Mouse (Mus musculus): ENCODE data around the gene Palld. TPM values are rescaled to one million over a fixed set of nuclear protein-coding genes. Genes with fewer than 3 reads are reported as not detected.

The Palld gene
- polyA plus RNA-seq, 1 experiment from 2014 or later = 95.3 TPM

DNA sequence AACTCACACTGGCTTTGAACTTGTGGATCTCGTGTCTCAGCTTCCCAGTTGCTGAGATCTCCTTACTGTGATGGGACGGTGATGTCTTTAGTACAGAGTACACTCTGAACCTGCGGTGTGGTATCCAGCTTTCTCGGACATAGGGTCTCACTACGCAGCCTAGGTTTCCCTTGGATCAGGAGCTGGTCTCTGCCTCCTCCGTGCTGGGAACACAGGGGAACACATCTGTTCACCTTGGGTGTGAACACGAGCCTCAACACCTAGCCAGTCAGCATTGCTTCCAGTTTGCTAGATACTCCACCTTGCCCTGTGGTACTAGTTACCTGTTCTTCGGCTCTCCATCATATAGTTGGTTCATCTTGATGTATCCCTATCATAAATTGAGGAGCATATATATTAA lies 413.9 kb downstream of the Palld start:
- H3K27ac ChIP-seq = no peak overlapping the region
- 88% methylated on average over 8 of the region's 8 CpGs for WGBS
- peaks cover 6% of the 10 kb centered on the region; the same call in 1 of the 2 replicates for H3K4me1 ChIP-seq (replicated peaks)
- no peaks in the 10 kb centered on the region for H3K9me3 ChIP-seq
- H3K27me3 ChIP-seq = no peaks in the 10 kb centered on the region
- peak overlapping the region; percentile 61 for H3K4me3 ChIP-seq (replicated peaks)
- H3K4me2 ChIP-seq = peak overlapping the region; percentile 69
- no peak overlapping the region for H3K9ac ChIP-seq (replicated peaks)
- ATAC-seq (ENCODE audit: insufficient number of reproducible peaks, insufficient read depth, low FRiP score, low TSS enrichment, low read depth) = no peak
- H3K36me3 ChIP-seq = peaks cover 12% of the 10 kb centered on the region; the same call in 1 of the 2 replicates

DNA sequence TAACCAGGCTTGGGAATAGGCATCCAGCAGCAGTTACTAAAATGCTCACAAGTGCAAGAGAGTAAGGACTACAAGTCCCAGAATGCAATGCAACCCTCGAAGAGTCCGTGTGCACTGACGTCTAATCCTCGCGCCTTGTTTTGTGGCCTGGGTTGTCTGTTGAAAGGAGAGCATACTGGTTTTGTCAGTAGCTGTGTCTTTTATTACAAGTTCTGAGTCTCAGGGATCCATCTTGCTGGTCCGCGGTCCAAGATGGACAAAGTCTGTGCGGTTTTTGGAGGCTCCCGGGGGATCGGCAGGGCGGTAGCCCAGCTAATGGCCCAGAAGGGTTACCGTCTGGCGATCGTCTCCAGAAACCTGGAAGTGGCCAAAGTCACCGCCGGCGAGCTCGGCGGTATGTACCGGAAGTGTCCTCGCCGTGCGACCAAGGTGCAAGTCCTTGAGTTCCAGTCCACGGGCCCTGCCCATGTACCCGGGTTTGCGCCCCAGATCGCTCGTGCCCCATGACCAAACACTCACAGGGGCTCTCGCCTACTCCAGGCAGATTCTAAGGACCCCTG lies 414.8 kb downstream of the Palld start, which contains the start of gene Cbr4:
Cbr4 (plus strand) TSS at position 138 of the 560 bp plus-strand sequence.
- Histone ChIP-seq H3K4me2 (peak within 1 kb of the TSS; percentile 69), H3K9me3 (no peaks in the 10 kb centered on the region), H3K27ac (peak within 1 kb of the TSS; percentile 93), H3K4me1 (replicated peaks) (peaks cover 6% of the 10 kb centered on the region; the same call in 1 of the 2 replicates), H3K9ac (replicated peaks) (peak within 1 kb of the TSS; percentile 80), H3K36me3 (peaks cover 9% of the 10 kb centered on the region; the same call in 1 of the 2 replicates), H3K27me3 (no peaks in the 10 kb centered on the region), H3K4me3 (replicated peaks) (peak within 1 kb of the TSS; percentile 61)
- WGBS = under 1% methylated on average over 29 of the region's 29 CpGs
- ATAC-seq (ENCODE audit: insufficient number of reproducible peaks, insufficient read depth, low FRiP score, low TSS enrichment, low read depth) = peak; percentile 92

DNA sequence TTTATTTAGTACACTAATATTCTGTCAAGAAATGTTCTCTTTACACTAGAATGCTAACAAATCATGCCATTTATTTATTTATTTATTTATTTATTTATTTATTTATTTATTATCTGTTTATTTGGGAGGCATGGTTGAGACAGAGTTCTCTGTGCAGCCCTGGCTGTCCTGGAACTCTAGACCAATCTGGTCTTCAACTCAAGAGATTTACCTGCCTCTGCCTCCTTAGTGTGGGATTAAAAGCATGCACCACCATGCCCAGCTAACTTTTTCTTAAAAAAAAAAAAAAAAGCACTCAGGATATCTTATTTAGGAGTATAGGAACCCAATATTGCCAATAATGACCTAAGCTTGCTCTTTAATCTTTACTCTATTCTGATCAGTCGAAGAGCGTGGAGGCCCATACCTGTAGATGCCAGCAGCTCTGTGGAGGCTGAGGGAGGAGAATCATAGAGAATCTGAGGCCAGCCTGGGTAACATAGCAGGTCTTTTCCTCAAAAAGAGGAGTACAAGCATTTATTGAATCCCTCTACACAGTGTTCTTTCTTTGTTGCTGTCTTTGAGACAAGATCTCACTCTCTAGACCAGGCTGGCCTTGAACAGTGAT lies 415.5 kb downstream of the Palld start:
- no peaks in the 10 kb centered on the region for H3K9me3 ChIP-seq
- ATAC-seq (ENCODE audit: insufficient number of reproducible peaks, insufficient read depth, low FRiP score, low TSS enrichment, low read depth) = peak; percentile 22; the same call in 1 of the 2 replicates
- no peak overlapping the region for H3K9ac ChIP-seq (replicated peaks)
- H3K36me3 ChIP-seq = peaks cover 7% of the 10 kb centered on the region; the same call in 1 of the 2 replicates
- no peak overlapping the region for H3K27ac ChIP-seq
- peak overlapping the region; percentile 61 for H3K4me3 ChIP-seq (replicated peaks)
- no peaks in the 10 kb centered on the region for H3K27me3 ChIP-seq
- H3K4me2 ChIP-seq = peak overlapping the region; percentile 69; the same call in 1 of the 2 replicates
- WGBS = 96% methylated on average over 2 of the region's 2 CpGs
- H3K4me1 ChIP-seq (replicated peaks) = peaks cover 6% of the 10 kb centered on the region; the same call in 1 of the 2 replicates

DNA sequence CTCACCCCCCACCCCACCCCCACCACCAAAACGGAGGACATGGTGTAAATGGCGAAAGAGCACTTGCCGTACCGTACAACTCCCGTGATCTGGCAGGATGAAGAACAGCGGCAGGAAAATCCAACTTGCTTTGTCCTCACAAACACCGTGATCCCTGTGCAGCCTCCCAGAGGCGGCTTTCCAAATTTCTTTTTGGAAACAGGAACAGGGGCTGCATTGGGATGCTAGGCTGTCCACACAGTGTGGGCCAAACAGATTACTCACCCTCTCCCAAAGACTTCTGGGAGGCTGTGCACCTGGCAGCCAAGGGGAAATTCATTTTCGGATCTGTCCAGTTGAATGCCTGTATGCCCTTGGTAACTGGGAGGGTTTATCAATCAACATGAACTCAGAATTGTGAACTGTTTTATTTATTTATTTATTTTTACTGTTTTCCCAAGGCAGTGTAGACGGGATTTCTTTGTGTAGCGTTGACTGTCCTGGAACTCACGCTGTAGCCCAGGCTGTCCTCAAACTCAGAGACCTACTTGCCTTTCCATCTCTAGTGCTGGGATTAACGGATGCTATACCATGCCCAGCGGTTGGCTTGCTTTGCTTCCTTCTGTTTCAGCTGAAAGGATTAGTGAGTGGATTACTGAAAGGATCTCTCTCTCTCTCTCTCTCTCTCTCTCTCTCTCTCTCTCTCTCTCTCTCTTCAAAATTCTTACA lies 422.1 kb downstream of the Palld start:
- Histone ChIP-seq H3K4me1 (replicated peaks) (no peaks in the 10 kb centered on the region), H3K9me3 (no peaks in the 10 kb centered on the region), H3K9ac (replicated peaks) (no peak overlapping the region), H3K27me3 (no peaks in the 10 kb centered on the region), H3K27ac (no peak overlapping the region), H3K36me3 (no peaks in the 10 kb centered on the region), H3K4me3 (replicated peaks) (no peak overlapping the region), H3K4me2 (no peak overlapping the region)
- no peak for ATAC-seq (ENCODE audit: insufficient number of reproducible peaks, insufficient read depth, low FRiP score, low TSS enrichment, low read depth)
- 86% methylated on average over 14 of the region's 14 CpGs for WGBS

DNA sequence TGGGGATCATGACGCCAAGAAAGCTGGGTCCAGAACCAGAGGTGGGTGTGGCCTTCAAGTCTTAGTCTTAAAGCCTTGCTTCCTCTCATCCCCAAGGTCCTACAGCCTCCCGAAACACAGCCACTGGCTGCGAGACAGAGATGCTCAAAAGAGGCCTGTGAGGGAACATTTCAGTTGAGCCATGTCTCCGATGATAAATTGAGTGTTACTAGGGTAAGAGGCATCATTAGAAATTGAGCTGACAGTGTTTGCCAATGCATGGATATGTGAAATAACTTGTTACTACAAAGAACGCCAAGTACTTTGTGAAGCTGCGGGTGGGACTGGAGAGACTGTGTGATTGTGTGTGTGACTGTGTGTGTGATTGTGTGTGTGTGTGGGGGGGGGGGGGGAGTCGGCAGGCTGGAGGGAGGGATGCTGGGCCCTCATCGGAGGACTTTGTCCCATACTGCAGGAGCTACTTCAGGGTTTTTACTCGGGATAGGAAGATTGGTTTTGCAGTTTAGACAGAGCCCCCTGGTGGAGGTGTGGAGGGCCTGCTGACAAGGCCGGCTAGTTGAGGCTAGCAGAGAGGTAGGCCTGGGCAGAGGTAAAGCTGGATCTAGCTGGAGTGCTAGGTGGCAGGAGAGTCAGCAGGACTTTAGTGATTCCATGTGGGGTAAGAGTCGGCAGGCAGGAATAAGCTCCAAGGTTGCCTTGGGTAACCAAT lies 422.8 kb downstream of the Palld start:
- H3K27ac ChIP-seq = no peak overlapping the region
- no peak overlapping the region for H3K4me2 ChIP-seq
- 53% methylated on average over 11 of the region's 11 CpGs for WGBS
- no peak overlapping the region for H3K4me3 ChIP-seq (replicated peaks)
- peak; percentile 52; the same call in 1 of the 2 replicates for ATAC-seq (ENCODE audit: insufficient number of reproducible peaks, insufficient read depth, low FRiP score, low TSS enrichment, low read depth)
- no peaks in the 10 kb centered on the region for H3K4me1 ChIP-seq (replicated peaks)
- H3K9ac ChIP-seq (replicated peaks) = no peak overlapping the region
- no peaks in the 10 kb centered on the region for H3K9me3 ChIP-seq
- no peaks in the 10 kb centered on the region for H3K27me3 ChIP-seq
- no peaks in the 10 kb centered on the region for H3K36me3 ChIP-seq

DNA sequence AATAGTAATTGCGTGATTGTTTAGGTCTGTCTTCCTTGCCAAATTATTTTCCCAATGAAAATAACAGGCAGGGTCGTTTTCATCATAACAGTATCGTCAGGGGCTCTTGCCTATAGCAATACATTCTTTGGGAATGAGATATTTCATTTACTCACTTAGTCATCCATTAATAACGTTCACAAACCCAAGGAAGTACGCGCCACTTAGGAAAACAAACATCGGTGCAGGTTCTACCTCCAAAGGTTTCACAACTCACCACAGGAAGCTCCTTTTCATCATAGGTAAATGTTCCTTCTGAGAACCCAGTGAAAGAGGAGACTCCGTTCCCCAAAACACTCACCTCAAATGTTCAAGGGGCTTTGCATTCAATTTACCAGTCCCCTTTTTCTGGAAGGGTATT lies 423.7 kb downstream of the Palld start:
- WGBS = 81% methylated on average over 8 of the region's 8 CpGs
- H3K4me1 ChIP-seq (replicated peaks) = no peaks in the 10 kb centered on the region
- H3K9me3 ChIP-seq = no peaks in the 10 kb centered on the region
- H3K36me3 ChIP-seq = no peaks in the 10 kb centered on the region
- H3K9ac ChIP-seq (replicated peaks) = no peak overlapping the region
- no peak for ATAC-seq (ENCODE audit: insufficient number of reproducible peaks, insufficient read depth, low FRiP score, low TSS enrichment, low read depth)
- no peak overlapping the region for H3K27ac ChIP-seq
- H3K27me3 ChIP-seq = no peaks in the 10 kb centered on the region
- H3K4me3 ChIP-seq (replicated peaks) = no peak overlapping the region
- no peak overlapping the region for H3K4me2 ChIP-seq

DNA sequence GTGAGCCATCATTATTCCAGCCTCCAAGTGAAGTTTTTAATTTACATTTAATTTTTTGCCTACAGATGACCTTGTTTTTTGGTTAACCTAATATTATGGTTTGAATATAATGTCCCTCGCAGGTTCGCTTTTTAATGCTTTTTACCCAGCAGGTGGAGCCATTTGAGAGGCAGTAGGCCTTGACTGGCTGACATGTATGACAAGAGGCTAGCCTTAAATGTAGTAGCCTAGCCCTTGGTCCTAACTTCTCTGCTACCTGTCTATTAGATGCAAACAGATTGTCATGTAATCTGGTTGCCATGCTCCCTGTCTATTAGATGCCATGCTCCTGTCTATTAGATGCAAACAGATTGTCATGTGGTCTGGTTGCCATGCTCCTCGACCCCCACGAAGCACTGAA lies 424.3 kb downstream of the Palld start:
- 93% methylated on average over 4 of the region's 4 CpGs for WGBS

DNA sequence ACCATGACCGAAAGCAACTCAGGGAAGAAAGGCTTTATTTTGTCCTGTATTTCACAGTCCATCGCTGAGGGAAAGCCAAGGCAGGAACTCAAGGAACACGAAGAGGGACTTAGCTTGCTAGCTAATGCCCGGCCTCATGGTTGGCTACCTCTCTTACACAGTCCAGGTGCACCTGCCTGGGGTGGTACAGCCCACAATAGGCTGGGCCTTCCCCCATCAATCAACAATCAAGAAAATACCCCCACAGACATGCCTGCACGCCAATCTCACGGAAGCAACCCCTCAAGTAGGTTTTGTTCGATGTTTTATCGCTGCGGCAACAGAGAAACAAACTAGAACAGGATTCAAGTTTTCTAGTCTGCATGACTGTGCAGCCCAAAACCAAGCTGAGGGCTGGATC lies 426.3 kb downstream of the Palld start:
- 90% methylated on average over 9 of the region's 9 CpGs for WGBS
- no peak overlapping the region for H3K4me2 ChIP-seq
- no peaks in the 10 kb centered on the region for H3K9me3 ChIP-seq
- H3K4me3 ChIP-seq (replicated peaks) = no peak overlapping the region
- H3K36me3 ChIP-seq = no peaks in the 10 kb centered on the region
- no peak for ATAC-seq (ENCODE audit: insufficient number of reproducible peaks, insufficient read depth, low FRiP score, low TSS enrichment, low read depth)
- no peak overlapping the region for H3K27ac ChIP-seq
- no peaks in the 10 kb centered on the region for H3K4me1 ChIP-seq (replicated peaks)
- no peaks in the 10 kb centered on the region for H3K27me3 ChIP-seq
- no peak overlapping the region for H3K9ac ChIP-seq (replicated peaks)

More for the DNA sequence above, 424.3 kb downstream of the Palld start:
- Histone ChIP-seq H3K27ac (no peak overlapping the region), H3K27me3 (no peaks in the 10 kb centered on the region), H3K9me3 (no peaks in the 10 kb centered on the region), H3K4me3 (replicated peaks) (no peak overlapping the region), H3K4me1 (replicated peaks) (no peaks in the 10 kb centered on the region), H3K36me3 (no peaks in the 10 kb centered on the region), H3K4me2 (no peak overlapping the region), H3K9ac (replicated peaks) (no peak overlapping the region)
- no peak for ATAC-seq (ENCODE audit: insufficient number of reproducible peaks, insufficient read depth, low FRiP score, low TSS enrichment, low read depth)

DNA sequence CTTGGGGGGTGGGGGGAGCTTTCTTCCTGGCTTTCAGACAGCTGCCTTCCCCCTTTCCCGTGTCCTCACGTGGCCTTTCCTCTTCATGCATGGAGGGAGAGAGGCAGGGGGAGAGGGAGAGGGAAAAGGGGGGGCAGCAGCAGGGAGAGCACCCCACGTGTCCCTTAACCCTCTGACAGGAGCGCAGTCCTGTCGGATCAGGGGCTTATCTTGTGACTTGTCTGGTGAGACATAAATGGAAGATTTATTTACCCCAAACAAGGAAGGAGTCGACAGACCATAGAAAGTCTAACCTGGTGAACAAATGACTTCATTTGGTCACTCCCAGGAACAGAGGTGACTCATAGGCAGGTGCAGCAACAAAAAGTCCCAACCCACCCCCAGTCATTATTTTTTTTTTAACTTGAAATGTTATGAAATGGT lies 427.2 kb downstream of the Palld start:
- no peak for ATAC-seq (ENCODE audit: insufficient number of reproducible peaks, insufficient read depth, low FRiP score, low TSS enrichment, low read depth)
- WGBS = 63% methylated on average over 6 of the region's 6 CpGs
- no peaks in the 10 kb centered on the region for H3K27me3 ChIP-seq
- no peak overlapping the region for H3K4me3 ChIP-seq (replicated peaks)
- no peaks in the 10 kb centered on the region for H3K9me3 ChIP-seq
- H3K27ac ChIP-seq = no peak overlapping the region
- no peak overlapping the region for H3K4me2 ChIP-seq
- no peaks in the 10 kb centered on the region for H3K4me1 ChIP-seq (replicated peaks)
- H3K36me3 ChIP-seq = no peaks in the 10 kb centered on the region
- H3K9ac ChIP-seq (replicated peaks) = no peak overlapping the region

DNA sequence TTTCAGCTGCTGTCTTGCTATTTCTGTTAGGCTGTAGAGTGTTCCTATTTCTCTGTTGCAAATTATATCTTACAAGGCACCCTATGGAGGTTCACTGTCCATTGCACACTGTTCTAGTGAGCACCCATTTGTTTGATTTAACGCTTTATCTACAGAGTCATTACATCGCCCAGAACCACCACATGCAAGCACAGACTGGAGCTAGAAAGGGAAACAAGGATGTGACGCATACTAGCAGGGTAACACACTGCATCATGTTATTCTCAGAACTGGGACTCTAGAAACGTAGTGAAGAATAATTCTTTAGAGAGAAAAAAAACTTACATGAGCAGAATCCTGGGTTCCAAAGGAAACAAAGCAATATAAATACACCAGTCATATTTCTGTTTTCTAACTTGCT lies 432.3 kb downstream of the Palld start:
- Histone ChIP-seq H3K27ac (no peak overlapping the region), H3K9me3 (no peaks in the 10 kb centered on the region), H3K36me3 (no peaks in the 10 kb centered on the region), H3K27me3 (no peaks in the 10 kb centered on the region), H3K4me1 (replicated peaks) (no peaks in the 10 kb centered on the region), H3K4me2 (no peak overlapping the region), H3K9ac (replicated peaks) (no peak overlapping the region), H3K4me3 (replicated peaks) (no peak overlapping the region)
- ATAC-seq (ENCODE audit: insufficient number of reproducible peaks, insufficient read depth, low FRiP score, low TSS enrichment, low read depth) = no peak
- WGBS = 82% methylated on average over 4 of the region's 4 CpGs

DNA sequence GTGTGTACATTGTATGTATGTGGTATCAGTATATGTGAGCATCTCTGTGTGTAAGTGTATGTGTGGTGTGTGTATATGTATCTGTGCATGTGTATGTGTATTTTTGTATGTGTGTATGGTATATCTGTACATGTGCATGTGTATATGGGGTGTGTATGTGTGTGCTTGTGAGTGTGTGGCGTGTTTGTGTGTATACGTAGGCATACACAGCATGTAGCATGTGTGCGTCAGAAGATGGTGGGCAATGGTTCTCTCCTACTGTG lies 435.0 kb downstream of the Palld start:
- H3K27me3 ChIP-seq = no peaks in the 10 kb centered on the region
- WGBS = 87% methylated on average over 3 of the region's 3 CpGs
- no peaks in the 10 kb centered on the region for H3K36me3 ChIP-seq
- no peaks in the 10 kb centered on the region for H3K9me3 ChIP-seq
- no peak overlapping the region for H3K4me3 ChIP-seq (replicated peaks)
- no peak overlapping the region for H3K27ac ChIP-seq
- H3K9ac ChIP-seq (replicated peaks) = no peak overlapping the region
- ATAC-seq (ENCODE audit: insufficient number of reproducible peaks, insufficient read depth, low FRiP score, low TSS enrichment, low read depth) = no peak
- H3K4me1 ChIP-seq (replicated peaks) = no peaks in the 10 kb centered on the region
- no peak overlapping the region for H3K4me2 ChIP-seq
